Mouse (Mus musculus) right cerebral cortex, postnatal 10 days (tissue): ENCODE results near the gene Dennd6a.

Experiments used
- DNase-seq, 2 experiments: peaks; one replicate each; pipeline ENCODE4 v3.0.0; 2021; ENCODE audit warnings: low spot score in 2 of 2

Dennd6a gene

DNA sequence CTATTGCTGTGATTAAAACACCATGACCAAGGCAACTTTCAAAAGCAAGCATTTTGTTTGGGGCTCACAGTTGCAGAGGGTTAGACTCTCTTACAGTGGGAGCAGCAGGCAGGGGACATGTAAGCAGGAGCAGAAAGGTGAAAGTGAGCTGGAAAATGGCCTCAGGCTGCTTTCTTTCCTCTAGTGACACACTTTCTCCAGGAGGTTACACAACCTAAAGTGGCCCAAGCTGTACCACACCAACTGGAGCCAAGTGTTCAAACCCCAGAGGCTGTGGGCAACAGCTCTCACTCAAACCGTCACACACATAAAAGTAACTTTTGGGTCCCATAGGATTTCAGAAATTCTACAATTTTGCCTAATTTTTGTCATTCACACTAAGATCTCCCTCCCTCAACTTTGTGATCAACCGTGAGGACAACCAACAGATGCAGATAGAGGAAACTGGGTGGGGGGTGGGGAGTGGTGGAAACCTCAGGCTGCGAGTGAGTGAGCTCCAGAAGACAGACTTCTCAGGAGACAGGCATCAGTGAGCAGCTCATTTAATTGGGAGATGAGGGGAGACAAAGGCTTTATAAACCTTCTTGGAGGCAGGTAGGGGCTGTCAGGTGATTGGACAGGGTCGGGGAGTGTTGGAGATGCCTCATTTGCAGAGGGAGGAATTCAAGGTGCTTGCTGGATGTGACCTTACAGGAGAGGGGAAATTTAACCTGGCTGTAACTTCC lies 1.5 kb upstream of the Dennd6a start:
- DNase-seq = no peak

DNA sequence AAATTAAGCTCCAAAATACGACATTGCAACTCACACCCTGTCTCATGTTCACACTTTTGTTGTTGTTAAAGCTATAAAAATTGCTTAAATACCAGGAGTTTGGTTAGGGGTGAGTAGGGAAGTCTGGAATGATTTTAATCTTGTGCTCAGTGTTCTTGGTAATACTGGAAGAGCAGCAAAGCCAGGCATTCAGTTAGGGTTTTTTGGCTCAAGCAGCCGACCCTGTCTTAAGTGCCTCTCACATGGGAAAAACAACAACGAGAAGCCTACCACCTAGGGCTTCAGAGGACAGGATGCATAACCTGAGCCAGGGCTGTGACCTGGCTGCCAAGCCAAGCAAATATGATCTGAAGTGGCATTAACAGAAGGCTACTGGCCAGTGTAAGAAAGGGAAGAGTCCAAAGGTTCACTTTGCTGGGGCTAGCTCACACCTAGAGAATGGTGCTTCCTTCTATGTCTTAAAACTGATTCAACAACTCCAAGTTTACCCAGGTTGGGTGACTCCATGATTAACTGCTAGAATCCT lies 2.7 kb downstream of the Dennd6a start:
- no peak for DNase-seq

DNA sequence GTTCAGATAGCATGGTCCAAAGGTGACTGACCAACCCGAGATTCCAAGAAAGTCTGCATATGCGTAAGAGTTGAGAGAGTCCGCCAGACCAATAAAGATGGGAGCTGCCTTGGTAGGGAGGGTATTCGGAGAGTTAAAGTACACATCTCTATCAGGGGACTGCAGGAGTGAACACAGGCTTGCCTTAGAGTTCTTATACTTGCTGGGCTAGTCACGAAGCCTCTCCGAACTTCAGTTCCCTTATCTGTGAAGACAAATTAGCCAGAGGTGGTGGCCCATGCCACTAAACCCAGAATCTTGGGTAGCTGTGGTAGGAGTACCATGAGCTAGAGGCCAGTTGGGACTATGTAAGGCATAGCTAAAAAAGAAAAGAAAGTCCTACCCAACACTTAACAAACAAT lies 5.1 kb downstream of the Dennd6a start:
- no peak for DNase-seq

DNA sequence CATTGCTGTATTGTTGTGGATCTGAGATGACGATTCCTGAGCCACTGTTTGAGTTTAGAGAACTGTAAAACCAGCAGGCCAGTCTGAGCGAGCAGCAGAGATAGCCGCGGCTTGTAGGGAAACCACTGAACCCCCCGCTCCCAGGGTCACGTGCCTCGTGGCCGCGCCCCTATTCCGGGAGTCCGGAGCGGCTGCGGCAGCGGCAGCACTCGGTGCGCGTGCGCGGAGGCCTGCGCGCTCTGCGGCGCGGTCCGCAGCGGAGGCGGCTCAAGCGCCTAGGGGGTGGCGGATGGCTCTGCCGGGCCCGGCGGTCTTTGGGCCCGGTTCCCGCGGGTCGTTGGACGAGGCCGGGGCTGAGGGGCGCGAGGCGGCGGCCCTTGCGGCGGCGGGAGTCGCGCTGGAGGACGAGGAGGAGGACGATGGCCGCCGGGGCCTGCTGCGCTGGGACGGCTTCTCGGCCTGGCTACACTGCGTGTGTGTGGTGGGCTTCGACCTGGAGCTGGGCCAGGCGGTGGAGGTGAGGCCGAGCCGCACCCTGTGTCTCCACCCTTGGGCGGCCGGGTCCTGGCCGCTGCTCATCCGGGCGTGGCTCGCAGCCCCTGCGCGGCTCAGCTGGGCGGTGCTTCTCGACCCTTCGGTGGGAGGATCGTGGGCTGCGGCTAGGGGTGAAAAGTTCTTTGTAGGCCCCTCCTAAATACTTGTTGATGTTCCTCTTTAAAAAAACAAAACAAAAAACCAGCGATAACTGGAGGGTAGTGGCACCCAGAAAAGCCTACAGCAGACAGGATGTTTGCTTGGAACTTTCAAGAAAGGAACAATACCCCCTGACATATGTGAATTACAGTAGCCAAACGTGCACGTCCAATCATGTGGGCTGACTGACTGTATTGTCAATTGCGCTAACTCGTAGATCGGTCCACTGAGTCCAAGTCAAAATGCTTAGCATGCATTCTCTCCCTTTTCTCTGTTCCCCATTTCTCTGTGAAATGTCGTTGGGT lies 6.0 kb downstream of the Dennd6a start:
- DNase-seq = peak; percentile 91 to 92

DNA sequence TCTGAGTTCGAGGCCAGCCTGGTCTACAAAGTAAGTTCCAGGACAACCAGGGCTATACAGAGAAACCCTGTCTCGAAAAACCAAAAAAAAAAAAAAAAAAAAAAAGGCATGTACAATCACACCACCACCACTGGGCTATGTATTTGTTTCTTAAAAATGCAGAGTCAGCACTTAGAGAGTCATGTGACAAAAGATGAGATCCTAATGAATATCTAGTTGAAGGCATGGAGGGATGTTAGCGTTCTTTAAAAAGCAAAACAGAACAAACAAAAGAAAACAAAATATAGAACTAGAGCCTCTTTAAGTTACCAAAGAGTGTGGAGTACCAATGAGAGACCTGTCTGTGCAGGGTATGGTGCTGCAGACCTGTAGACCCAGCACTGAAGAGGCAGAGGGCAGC lies 10.0 kb downstream of the Dennd6a start:
- DNase-seq = no peak

DNA sequence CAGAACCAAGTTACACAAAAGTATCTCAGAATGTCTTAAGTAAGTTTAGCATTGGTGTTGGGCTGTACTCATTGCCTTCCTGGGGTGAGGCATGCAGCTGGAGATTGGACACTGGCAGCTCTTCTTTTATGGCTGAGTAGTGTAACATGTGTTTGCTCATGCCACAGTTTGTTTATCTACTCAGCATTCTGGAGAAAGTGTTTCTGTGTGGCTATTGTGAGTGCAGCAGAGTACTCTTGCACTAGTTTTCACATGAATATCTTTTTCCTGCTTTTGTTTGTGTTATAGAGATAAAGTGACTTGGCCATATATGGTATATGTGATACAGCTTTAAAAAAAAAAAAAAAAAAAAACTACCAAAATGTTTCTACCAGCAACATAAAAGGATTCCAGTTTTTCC lies 13.5 kb downstream of the Dennd6a start:
- no peak for DNase-seq

DNA sequence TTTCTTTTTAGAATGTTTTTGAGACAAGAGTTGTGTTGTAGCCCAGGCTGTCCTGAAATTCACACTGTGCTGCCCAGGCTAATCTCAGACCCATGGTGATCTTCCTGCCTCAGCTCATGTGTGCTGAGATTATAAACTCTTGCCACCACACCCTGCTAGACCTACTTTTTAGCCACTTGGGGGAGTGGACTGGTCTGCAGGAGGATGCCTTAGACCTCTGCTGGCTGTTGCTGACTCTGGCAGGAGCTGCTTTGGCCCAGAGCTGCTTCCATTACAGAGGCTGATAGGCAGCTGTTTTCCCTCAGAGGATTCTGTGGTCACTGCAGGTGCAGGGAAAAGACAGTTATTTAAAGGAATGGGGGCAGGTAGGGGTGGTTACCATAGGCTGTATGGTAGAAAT lies 17.7 kb downstream of the Dennd6a start:
- DNase-seq = no peak

DNA sequence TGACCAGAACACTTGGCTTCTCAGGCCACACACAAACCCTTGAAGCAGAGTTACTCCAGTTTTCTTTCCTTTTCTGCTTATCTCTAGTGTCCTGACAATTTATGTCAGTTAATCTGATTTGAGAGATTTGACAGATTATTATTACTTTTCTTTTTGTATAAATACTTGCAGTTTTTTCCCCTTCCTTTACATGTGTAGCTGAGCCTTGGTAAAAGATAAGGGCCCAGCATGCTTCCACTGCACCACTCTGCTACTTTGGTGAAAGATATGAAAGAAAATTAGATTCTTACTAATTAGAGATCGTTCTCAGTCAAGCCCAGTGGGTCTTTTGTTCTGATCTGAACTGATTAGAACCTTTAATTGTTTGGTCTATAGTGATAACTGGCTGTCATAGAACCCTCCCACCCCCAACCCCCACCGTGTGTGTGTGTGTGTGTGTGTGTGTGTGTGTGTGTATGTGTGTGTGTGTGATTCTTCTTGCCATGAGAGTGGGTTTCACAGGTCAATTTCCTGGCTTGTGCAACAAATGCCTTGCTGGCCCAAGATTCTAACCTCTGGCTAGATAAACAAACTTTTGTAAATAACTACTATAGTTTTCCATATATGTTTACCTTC lies 19.7 kb downstream of the Dennd6a start:
- DNase-seq = no peak

DNA sequence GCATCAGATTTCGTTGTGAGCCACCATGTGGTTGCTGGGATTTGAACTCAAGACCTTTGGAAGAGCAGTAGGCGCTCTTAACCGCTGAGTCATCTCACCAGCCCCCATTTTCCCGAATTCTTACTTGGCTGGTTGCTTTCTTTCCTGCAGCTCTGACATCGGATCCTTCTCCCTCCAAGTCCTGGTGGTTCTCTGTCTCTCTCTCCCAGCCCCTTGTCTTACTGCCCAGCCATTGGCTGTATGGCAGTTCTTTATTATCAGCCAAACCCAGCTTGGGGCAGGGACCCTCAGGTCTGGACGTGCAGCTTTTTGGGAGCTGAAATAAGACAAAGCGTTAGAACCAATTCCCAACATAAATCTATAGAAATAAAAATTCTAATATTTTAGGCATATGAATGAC lies 21.5 kb downstream of the Dennd6a start:
- no peak for DNase-seq

DNA sequence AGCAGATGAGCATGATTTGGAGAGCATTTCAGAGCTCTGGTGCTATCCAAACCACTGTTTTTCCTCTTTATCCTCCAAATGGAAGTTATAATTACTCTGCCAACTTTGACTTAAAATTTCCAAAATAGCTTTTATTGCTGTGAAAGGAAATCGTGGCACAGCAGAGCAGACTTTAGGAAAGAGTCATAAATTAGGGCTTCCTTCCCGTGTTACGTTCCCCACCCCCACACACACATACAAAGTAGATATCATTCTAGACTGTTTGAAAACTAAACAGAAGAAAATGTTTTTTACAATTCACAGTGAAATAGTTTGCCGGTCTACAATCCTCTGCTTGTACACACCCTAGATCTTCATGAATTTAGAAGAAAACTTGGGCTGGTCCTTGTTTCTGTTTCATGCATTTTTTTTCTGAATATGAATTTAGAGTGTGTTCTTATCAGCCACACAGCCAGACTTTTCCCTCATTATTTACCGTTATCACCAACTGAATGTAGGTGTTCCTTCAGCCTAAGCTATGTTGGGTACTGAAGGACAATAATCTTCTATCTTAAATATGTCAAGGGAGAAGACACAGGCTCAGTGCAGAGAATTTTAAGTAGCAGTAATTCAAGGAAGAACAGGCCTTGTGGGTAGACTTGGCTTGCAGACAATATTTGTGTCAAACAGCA lies 22.2 kb downstream of the Dennd6a start:
- DNase-seq = no peak

DNA sequence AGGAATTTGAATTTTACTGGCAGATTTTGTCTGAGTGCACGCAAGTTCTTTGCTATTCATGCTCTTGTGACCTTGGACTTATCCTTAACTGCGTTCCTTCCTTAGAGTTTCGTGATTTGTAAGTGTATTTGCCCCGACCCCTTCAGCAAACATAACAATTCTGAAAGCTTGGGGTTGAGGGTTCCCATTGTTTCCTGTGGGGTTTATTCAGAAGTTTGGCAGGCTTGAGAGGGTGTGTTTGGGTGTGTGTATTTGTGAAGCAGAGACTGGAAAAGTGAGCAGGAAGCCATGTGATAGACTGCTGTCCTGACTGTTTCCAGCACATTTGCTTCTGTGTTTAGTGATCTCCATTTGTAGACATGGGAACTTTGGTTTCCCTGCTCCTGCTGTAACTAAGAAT lies 31.7 kb downstream of the Dennd6a start:
- DNase-seq = no peak

DNA sequence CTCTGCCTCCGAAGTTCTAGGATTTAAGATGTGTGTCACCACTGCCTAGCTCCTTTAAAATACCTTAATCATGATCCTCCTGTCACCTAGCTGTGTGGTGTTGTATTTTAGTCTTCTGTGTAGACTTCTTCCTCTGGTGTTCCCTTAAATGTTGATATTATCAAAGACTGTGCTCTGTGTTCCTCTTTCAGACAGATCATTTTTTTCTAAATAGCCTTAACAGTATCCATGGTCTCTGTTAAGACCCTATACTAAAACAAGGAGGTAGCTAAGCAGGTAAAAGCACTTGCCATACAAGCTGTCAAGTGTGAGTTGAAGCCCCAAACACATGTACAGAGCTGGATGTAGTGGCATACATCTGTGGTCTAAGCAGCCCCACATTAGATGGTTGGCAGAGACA lies 36.0 kb downstream of the Dennd6a start:
- DNase-seq = no peak

DNA sequence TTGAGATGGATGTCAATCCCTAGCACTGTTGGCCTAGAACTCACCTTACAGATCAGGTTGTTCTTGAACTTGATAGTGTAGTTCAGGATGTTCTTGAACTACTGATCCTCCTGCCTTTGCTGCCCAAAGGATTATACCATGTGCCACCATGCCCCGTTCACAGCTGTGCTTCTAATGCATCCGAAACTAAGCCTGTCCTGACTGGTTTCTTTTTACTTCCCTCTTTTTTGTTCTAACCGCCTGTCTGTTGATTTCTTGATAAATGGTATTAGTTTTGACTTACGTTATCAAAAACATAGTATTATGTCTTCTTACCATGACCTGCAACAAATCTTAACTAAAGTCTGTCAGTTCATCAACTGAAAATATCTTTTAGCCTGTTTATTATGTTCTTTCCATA lies 37.0 kb downstream of the Dennd6a start:
- no peak for DNase-seq

DNA sequence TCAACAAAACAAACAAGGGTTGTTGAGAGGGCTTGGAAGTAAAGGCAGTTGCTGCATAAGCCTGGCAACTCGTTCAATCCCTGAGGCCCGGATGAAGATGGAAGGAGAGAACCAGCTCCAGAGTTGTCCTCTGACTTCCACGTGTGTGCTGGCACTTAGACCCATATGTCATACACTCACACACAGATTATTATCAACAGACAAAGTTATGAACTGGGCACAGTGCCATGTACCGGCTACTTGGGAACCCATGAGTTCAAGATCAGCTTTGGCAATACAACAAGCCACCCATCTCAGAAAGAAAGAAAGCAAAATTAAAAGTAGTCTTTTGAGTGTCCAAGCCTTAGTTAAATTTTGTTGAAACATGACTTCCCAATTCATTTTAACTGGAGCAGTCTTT lies 51.6 kb downstream of the Dennd6a start:
- DNase-seq = no peak

DNA sequence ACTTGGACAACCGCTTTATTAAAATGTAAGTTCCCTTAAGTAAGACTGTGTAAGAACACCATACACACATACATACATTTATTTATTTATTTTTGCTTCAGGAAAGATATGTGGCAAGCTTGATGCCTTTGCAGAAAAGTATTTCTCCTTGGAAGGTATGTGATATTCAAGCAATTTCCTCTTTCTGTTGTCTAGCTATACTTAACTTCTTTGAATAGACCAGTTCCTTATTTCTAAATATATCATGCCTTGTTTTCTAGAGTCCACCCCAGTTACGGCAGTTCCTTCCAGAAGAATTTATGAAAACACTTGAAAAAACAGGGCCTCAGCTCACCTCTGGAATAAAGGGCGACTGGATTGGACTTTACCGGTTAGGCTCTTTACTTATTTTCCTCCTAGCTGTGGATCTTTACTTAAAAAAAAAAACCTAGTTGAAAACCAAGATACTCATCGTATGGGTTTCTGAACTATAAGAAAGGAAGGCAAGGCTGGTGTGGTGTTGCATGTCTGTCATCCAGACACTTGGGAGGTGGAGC lies 53.0 kb downstream of the Dennd6a start:
- DNase-seq = no peak

DNA sequence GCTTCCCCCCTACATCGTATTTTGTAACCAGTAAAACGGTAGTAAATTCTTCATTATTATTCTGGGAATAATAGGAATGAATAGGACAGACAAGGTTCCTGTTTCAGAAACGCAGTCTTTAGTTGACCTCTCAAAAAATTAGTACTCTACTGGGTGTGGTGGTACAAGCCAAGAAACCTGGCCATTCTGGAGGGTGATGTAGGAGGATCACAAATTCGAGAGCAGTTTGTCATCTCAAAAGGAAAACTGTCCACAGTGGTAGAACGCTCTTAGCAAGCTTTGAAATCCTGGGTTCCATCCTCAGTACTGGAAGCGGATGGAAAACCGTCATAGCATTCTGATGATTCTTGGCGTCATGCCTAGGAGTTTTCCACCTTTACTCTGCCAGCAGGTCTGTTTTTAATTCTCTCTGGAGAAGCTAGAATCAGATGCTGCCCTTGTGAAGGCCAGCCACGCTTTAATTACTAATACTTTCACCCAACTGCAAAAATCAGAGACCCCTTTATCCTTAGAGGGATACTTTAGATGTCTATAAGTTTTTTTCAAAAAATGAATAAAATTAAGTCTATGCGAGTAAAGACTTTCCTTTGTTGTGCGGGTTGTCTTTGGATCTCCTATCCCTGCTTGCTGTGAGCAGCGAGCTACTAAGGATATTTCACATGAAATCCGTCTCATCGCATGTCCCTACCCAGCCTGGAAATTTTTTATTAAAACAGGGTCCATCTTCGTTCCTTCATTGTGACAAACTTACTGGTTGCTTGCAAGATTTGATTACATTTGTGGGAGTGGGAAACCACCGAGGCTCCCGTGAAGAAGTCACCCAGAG lies 63.6 kb downstream of the Dennd6a start:
- DNase-seq = peak; percentile 38 to 56

DNA sequence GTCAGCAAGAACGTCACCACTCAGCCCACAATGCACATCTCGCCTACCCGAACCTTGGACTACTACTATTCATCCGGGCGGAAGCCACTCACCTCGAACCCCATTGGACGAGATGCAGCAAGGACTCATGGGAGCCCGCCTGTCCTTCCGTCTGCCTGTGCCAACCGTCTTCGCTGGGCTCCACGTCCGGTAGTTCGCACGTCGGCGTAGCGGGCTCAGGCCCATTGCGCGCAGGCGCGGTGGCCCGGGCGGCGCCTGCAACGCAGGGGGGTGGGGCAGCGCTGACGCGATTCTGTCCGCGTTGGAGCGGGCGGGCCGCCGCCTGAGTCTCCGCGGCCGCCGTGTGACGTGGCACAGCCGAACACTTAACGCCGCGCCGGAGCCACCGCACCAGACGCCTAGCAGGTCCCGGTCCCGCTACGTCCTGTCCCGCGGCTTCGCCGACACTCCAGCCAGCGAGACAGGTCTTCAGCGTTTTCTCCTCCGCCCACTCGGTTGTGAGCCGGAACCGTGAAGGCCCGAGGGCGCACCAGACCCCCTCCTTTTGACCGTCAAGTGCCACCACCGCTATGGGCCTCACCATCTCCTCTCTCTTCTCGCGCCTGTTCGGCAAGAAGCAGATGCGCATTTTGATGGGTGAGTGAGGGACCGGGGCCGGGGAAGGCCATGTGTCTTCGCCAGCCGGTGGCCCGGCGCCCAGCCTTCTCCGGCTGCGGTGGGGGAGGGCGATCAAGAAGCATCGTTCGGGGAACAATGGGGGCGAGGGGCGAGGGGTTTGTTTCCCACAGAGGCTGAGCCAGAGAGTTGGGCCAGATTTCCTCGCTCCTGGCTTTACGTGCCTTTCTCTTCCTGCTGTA lies 64.4 kb downstream of the Dennd6a start, which contains the start of gene Arf4:
Arf4 (plus strand) TSS at position 224 of the 857 bp plus-strand sequence.
- peak; percentile 99 for DNase-seq

DNA sequence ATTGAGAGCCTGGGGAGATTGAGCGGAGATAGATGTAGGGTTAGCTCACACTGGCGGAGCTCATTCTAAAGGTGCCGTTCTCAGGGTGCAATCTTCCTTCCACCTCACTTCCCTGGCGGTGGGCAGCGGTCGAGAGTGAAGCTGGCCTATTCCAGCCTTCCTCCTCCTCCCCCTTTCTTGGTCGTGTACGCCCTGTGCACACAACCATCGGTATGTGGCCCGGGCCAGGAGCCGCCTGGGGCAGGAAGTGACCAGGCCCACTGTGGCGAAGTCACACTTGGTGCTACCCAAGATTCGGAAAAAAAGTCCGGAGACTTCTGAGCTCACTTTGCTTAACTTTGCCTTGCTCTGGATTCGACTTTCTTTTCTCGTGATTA lies 65.0 kb downstream of the Dennd6a start:
- peak; percentile 55 to 58 for DNase-seq

DNA sequence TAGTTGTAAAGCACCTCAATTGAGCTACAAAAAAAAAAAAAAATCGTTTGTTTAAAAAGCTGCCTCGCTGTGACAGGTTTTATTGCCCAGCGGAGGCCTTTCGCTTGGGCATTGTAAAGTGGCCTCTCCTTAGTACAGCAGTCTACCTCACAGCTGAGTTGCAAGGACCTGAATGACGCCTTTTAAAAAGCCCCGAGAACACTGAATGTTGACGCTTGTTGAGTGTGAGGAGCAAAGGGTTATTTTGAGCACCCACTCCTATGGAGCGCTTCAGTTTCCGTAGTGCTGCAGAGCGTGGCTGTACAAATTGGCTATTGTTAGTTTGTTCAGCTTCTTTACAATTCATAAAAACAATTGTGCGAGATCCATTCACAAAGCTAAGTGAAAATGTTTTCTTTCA lies 65.6 kb downstream of the Dennd6a start:
- DNase-seq = peak in 1 of 2 experiments; percentile 34

DNA sequence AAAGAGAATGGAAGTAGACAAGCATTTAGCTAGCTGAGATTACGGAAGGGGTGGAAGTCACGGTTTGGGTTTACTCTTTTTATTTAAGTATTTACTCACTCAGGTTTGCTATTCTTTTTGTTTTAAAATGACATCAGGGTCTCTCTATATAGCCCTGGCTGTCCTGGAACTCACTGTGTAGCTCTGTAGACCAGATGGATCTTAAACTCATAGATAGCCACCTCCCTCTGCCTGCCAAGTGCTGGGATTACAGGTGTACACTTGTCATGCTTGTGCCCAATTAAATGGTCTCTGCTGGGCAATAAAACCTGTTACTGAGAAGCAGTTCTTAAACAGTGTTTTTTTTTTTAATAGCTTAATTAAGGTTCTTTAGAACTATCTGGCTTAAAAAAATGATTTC lies 66.3 kb downstream of the Dennd6a start:
- no peak for DNase-seq
